Mouse (Mus musculus): Measurements from ENCODE around the gene Tead3.
"Not testable (repeated sequence)": the region's sequence is repeated elsewhere in the genome, so short reads cannot be mapped to it uniquely, and the experiment has no call there.

Gene Tead3

DNA sequence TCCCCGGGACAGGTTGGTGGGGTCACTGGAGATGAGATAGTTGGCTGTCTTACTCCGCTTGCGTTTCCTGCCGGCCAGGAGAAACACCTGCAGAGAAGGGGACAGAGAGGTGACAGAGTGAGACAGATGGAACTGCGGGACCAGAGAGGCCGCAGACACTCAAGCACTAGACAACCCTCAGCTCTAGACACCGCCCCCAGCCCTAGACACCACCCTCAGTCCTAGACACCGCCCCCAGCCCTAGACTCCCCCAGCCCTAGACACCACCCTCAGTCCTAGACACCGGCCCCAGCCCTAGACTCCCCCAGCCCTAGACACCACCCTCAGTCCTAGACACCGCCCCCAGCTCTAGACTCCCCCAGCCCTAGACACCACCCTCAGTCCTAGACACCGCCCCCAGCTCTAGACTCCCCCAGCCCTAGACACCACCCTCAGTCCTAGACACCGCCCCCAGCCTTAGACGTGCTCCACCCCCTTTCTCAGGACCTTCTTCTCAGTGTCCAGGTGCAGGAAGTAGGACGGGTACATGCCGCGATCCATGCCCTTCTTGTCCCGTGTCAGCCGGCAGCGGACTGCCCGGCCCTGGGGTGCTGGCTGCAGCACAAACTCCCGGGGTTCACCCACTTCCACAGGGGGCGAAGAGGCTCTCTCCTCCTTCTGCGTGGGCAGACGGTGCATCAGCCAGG lies 8.1 kb upstream of the Tead3 start:
- not testable (repeated sequence) for DNase-seq

DNA sequence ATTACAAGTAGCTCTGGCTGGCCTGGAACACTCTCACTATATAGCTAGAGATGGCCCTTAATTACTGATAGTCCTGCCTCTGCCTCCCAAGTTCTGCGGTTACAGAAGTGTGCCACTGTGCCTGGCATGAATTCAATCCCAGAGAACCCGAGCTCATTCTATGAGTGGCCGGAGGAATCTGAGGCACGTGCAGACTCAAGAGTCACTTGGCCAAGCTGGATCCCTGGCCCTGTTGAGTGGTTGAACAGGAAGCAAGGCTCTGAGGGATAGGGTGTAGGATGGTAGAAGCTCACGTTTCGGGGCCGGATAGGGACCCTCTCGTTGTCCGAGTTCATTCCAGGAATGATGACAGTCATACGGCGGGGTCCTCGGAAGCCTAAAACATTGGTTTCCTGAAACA lies 5.3 kb upstream of the Tead3 start:
- no peak for DNase-seq

DNA sequence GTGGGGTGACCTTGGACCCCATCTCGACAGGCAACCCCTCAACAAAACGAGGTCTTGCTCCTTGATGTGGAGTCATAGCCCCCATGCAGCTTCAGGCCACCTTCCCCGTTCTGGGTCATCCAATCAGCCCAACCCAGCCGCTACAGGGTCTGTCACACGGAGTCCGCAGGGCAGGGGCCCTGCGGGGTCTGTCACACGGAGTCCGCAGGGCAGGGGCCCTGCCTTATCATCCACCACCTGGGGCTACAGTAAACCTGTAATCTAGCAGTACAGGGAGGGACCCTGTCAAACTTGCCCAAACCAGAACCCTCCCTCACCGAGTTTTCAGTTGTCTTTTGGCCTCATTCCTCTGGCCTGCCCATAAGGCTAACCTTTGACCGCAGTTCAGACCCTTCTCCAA lies 1.4 kb upstream of the Tead3 start:
- DNase-seq: no peak

DNA sequence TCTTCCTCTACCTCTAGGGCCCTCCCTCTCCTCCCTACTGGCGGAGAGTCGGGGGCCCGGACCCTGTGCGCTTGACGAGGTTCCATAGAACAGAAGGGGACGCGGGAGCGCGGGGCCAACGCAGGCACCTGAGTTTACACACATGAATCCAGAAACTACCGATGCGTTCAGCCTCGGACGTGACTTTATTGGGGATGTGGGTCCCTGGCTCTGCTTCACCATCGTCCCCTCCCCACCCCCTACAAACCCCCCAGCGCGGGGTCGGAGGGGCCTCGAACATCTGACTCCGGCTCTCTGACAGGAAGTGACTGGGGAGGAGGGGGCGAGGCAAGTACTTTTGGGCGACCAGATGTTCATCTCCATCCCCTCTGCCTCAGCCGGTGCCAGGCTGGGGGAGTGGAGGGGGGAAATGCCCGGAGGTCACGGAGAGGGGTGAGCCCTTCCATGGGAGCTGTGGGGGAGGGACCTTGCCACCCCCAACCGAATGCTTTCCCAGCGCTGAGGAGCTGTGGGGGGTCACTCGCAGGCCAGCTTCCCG lies 805 bp upstream of the Tead3 start:
- DNase-seq: no peak

DNA sequence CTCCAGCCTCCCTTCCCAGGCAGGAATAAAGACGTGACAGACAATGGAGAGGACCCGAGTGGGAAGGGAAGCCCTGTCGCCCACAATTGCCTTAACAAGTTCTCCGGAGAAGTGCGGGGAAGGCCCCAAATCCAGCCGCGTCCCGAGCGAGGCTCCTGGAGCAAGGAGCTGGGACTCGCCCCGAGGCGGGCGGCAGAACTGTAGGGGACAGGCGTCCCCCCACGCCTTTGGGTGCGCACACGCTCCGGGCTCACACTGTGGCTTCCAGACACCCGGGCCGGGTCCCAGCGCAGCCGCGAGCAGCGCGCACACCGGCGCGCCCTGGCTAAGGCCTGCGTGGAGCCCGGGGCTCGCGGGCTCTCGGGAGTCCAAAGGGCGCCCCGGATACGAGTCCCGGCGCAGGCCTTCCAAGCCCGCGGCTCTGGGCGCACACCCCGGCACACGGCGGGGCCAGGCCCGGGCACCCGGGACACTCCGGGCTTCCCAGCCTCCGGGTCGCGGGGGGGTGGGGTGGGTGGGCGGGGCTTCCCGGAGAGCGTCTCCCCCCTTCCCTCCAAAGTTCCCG lies 634 bp downstream of the Tead3 start:
- DNase-seq: no peak

DNA sequence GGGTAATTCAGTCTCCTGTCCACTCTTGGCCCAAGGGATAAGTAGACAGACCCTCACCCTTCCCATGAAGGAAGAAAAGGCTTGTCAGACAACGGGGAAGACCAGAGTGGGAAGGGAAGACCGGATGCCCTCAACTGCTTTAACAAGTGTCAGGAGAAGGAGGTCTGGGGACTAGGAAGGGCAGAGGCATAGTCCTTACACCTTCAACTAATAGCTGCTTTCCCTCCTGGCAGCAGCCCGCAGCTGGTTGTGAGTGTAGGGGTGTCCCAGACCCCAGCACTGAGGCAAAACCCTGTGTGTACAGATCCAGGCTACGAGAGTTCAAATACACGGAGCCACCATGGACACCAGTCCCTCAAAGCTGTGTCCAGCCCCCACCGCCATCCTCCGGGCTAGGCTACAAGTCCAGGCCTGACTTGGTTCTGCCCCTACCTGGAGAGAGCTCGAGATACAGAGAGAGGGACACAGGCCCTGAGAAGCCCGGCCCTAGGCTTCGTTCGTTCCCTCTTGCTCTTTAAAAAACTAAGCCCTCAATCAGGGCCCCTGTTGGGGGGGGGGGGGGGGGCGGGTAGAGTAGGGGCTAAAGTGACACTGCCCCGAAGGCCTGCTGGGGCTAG lies 1.2 kb downstream of the Tead3 start:
- DNase-seq: no peak

DNA sequence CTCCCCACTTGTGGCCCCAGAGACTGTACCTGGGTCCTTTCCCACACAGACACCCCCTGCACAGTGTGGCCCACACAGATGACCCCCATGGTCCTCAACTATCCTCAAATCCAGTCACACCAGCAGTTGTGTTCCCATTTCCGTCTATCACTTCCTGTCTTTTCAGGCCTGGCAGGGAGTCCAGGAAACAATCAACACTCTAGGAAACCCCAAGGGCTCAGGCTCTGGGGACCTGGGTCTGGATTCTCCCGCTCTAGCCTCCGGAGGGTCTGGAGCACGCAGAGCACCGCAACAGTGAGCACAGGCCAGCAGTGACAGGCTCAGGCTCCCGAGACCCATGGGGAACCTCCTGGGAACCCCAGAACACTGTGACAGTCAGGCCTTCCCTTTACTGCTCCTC lies 2.4 kb downstream of the Tead3 start:
- no peak for DNase-seq

DNA sequence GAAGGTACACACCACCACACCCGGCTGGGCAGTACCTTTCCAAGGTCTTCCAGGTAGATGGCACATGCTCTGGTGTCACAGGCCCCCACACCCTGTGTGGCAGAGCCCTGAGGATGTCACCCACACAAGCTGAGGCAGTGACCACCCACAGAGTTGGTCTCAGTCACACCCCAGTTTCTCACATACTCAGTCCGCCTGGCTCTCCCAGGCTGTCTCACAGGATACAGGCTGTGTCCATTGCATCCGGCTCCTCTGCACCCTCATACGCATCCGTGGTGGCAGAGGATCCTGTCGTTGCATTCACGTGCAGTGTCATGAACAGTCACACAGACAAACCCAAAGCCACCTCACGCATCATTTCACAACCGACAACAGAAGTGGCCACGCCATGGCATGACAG lies 3.3 kb downstream of the Tead3 start:
- no peak for DNase-seq

DNA sequence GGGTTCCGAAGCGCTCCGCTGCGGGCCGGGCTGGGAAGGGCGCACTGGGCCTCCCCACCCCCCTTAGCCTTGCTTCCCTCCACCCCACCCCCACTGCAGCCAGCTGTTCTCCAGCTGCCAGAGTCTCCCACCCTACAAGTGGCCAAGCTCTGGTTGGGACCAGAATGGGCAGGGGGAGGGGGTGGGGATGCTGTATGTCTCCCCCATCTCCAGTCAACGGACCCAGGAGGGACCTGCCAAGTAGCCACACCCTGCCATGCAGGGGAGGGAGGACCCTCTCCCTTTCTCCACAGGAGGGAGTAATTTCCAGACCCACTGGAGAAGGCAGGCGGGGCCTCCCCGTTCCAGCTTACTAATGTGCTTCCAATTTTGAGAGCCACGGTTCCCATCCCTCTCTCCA lies 4.7 kb downstream of the Tead3 start:
- no peak for DNase-seq

DNA sequence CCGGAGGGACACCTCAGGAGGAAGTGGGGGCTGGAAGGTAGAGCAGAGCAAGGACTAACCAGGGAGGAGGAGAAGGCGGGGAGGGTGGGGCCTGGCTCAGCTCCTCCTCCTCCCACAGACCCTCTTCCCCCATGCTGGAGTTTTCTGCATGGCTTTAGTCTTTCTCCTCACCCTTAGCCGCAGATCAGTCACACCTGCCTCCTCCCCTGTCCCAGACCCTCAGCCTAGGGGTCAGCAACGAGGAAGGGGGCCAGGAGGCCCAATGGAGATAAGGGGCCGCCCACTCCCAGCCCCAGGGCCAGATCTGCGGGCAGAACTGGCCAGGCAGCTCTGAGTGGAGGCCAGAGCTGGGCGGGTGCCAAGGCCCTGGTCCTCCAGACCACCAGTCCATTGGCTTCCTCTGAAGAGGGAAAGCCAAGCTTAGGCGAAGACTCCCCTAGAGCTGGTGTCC lies 5.3 kb downstream of the Tead3 start:
- no peak for DNase-seq

DNA sequence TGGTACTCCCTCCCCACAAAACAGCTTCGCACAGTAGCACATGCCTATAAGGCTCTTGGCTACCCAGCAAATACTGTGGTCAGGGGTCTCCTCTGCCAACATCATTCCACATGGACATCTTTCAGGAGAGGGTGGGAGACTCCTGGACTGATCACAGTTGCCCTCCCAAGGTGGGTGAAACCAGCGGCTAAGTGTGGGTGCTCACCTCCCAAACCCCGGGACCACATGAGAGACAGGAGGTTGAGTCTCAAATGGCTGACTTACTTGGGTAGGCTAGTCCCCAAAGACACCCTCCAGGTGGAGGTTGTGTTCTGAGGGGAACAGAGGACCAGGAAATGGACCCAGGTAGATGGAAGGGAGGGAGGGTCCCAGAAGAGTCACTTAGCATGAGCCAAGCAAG lies 5.9 kb downstream of the Tead3 start:
- DNase-seq: no peak

DNA sequence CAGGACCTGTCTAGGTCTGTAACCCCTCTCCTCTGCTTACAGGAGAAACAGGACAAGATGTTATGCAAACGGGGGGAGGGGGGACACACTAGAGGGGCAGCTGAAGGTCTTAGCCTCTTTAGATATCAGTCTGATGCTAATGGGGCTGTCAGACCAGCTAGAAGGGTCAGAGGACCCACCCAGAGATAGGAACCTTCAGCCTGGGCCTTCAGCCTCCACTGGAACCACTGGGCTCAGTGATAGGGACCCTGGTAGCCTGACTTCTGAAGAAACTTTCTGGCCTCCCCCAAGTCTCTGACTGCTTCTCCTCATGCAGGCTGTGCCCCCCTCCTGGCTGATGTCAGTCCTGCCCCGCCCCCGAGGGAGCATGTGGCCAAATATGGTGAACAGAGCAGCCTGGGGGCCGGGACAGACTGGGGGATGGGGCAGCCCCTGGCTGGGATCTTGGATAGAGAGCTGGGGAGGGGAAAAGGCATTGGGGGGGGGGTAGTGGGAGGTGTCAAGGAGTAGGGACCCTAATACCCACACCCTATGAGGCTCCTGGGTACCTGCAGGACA lies 6.5 kb downstream of the Tead3 start:
- DNase-seq: no peak

DNA sequence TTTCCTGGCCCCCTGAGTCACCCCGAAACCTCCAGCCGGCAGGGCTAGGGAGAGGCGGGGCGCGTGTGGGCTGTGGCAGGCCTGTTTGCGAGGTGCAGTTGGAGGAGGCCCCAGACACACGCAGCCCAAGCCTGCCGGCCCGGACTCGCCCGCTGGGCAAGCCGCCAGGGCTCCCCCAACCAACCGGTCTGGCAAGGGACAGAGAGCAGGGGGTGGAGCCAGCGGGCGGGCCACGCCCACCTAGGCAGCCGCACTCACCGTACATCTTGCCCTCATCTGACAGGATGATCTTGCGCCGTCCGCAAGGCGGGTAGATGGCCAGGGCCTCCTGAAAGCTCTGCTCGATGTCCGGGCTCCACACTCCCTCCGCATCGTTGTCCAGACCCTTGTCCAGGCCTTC lies 9.5 kb downstream of the Tead3 start:
- no peak for DNase-seq

DNA sequence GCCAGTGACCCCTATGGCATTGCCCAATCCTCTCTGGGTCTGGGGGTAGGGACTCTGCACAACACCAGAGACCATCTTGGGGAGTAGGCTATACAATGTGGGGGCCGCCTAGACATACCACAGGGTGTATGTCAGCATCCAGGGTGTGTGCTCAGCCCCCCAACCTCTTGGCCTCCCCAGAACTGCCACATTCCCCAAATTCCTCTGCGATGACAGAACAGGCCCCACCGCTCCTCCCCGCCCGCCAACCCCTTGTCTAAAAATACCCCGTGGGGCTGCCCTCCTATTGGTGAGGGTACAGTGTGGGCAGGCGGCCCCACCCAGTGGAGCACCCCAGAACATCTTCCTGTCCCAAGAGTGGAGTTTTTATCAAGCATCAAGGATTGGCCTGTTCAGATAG lies 10.0 kb downstream of the Tead3 start:
- no peak for DNase-seq

DNA sequence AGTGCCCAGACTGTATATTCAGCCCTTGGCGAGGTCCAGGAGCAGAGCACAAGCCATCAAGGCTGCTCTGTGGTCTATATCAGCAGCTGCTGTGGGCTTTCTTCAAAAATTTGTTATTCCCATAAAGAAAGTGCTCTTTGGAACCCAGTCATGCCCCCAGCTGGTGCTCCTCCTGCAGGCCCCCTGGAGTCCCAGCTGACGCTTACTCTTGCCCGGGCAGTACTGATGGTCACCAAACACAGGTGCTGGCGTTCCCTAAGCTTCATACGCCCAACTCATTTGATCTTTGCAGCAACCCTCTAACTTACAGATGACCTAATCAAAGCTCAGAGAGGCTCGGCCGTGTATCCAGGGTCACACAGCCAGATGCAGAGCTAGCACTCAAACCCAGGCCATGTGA lies 13.1 kb downstream of the Tead3 start:
- no peak for DNase-seq

DNA sequence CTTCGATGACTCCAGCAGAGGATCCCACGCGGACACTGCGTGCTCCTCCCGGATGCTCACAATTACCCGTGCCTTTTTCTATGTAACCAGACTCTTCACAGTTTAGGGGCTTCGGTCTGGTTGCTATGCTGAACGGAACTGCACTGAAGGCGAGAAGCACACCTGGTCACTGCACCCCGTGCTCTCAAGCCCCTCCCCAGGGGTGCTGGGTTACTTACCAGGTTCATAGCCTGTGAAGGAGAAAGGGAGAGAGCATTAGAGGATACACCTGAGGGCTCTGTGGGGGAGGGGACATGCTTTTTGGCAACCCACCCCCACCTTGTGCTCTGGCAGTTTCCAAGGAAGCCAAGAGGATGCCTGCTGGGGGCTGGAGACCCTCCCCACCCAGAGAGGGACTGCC lies 15.3 kb downstream of the Tead3 start:
- DNase-seq: no peak

DNA sequence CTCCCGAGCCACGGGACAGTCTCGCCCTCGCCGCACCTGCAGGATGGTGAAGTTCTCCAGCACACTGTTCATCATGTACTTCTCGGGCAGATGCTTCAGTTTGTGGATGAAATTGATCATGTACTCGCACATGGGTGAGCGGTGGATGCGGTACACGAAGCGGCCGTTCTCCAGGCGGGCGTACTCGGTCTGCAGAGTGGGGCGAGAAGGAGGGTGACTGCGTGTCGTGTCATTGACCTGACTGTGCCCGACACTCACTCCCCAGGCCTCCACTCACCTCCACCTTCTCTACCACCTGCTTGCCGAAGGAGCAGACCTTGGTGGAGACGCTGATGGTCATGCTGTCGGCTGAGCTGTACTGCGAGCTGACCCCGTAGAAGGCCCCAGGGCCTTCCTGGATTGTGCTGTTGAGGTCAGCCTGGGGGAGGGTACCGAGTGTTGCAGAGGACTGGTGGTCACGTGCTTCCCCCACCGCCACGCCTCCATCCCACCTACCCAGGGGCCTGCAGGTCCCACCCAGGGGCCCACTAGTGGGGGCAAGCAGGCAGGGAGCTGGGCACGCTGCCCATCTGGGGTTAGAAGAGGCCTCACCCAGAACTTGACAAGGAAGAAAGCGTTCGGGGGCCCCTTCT lies 17.6 kb downstream of the Tead3 start:
- DNase-seq: no peak

DNA sequence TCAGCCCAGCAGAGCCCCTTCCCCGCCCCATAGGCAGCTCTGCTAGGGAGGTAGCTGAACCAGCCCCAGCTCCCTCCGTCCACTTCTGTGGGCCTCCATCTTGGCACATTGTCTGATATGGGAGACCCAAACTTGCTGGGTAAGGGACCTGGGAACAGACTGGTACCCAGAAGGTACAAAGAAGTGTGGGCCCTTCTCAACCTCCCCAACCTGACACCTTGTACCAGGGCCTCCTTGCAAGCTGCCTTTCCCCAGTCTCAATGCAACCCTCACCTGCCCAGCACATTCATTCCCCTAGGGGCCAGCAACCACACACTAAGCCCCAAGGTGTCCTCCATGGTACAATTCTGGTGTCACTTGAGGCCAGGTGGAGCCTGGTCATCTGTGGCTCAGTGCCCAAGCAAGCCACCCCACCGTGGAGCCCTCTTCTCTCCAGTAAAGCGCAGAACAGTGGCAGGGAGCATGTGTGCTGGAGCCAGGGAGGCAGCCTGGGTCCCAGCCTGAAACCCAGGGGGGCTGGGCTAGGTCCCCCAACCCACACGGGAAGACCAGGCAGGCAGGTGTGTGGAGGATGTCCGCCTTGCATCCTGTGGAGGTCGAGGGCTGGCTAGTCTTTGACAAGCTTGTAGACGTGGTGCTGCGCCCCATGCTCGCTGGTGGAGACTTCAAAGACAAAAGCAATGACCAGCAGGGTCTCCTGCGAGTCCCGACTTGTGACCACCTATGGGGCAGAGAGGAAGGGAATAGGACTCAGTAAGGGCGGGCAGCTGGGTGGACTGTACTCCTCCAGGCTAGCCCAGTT lies 18.3 kb downstream of the Tead3 start:
- DNase-seq: no peak

DNA sequence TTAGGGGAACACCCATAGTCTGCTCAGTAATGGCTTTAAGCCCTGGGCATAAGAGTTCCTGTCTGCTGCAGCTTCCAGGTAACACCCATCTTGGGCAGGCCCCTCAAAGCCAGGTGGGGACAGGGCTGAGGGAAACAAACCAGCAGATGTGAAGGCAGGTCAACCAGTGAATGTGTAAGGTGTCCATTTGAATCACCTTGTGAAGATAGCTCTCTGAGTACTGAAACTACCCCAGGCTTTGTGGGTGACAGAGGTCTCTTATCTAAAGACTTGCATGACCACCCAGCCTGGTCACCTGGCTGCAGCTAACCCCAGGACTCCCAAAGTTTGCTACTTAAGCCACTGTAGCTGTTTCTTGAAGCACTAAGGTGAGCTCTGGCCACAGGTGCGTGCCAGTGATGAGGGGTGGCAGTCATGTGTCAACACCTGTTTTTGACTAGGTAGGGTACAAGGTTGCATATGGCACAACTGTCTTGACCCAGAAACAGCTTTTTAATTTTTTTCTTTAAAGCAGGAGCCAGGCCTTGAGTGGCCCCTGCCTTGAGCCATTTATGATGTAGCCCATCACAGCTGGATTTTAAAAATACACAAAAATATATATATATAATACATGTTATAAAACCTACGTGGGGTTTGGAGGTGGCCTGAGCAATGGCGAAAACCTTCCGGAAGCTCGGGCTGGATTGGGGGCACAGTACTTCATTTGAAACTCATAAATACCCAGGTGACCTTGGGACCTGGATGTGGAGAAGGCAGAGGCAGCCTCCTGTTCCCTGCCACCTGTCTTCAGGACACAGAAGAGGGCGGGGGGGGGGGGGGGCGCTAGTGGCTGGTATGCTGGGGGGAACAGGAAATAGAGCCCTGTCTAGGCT lies 19.1 kb downstream of the Tead3 start:
- DNase-seq: no peak

DNA sequence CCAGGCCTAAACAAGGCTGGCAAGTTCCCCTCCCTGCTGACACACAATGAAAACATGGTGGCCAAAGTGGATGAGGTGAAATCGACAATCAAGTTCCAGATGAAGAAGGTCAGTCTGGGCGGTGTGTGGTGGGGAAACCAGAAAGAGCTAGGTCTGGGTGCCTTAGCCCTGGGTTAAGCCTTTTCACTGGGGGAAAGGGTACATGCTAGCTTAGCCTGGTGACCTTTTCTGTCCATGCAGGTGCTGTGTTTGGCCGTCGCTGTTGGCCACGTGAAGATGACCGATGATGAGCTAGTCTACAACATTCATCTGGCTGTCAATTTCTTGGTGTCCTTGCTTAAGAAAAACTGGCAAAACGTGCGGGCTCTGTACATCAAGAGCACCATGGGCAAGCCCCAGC lies 20.0 kb downstream of the Tead3 start:
- DNase-seq: not testable (repeated sequence)

DNA sequence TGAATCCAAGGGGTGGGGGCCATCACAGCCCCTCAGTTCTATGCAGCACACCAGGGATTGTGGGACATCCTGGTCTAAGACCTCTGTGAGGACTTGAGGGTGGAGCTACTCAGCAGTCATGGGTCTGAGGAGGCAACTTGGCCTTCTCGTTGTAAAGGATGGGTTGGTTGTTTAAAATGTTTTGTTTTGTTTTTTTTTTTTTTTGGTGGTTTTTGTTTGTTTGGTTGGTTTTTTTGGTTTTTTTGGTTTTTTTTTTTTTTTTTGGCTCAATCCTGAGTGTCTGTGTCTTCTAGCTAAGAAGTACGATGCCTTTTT lies 20.4 kb downstream of the Tead3 start:
- DNase-seq: no peak
